Mouse (Mus musculus) megakaryocyte-erythroid progenitor cell, adult 5-6 weeks (primary cell): Measurements from ENCODE around the gene Napsa. TPM values are rescaled to one million over a fixed set of nuclear protein-coding genes. Genes with fewer than 3 reads are reported as not detected.

Experiments used
- ATAC-seq: replicated peaks from 2 replicates; pipeline ENCODE4 v1.8.0; 2016; ENCODE audit warnings: mild to moderate bottlenecking, inconsistent platforms; ENCODE audit not compliant: severe bottlenecking, poor library complexity, low FRiP score, low TSS enrichment
- total RNA-seq, 2 experiments: library from RNA; stranded (forward) in 1 of 2; stranded (reverse) in 1 of 2; fragments of 200-1000, 215-1000 nt in 1 of 2; fragments of >200 nt in 1 of 2; fragmentation: Nextera tagmentation in 1 of 2; gene quantifications; 2 replicates each; pipeline ENCODE4 v1.2.3; 2014 to 2017

Gene Napsa
- total RNA-seq, 2 experiments from 2014 or later: 2.0 to 5.3 TPM

GRCm38 (mm10) chr7:44537009-44537408 lies 35.2 kb upstream of the Napsa start:
- no peak for ATAC-seq

DNA sequence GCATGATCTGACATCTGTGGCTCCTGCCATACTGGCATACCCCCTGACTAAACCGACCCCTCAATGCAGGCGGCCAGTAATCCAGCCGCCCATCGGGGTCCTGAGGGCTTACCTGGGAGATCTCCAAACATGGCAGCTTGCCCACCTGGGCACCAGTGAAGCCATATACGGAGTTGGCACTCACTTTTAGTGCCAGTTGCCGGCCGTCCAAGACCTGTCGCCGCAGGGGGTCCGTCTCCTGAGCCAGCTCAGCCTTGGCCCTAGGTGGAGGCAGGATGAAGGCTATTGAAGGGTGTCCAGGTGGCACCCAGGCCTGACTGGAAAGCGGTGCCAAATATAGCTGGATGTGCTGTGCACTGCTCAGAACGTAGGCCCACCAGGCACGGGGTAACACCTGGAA lies 34.7 kb upstream of the Napsa start:
- ATAC-seq: no peak

GRCm38 (mm10) chr7:44538756-44539624 lies 33.2 kb upstream of the Napsa start:
- no peak for ATAC-seq

GRCm38 (mm10) chr7:44542555-44542954 lies 29.6 kb upstream of the Napsa start:
- ATAC-seq: no peak

DNA sequence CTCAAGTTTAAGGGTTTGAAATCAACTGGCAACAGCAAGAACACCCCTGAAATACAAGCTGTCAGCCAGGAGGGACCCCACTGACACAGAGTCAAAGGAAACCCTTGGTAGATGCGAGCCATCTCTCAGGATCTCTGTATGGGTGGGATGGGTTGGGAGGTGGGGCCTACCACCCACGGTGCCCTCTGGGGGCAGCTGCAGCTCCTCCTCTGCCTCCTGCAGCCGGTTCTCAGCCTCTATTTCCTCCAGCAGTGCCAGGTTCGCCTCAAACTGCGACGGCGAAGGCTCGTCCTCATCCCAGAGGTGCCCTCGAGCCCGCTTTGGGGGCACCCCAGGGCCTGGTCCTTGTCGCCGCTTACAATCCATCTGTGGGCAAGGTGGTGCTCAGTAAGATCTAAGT lies 29.1 kb upstream of the Napsa start:
- ATAC-seq: no peak

DNA sequence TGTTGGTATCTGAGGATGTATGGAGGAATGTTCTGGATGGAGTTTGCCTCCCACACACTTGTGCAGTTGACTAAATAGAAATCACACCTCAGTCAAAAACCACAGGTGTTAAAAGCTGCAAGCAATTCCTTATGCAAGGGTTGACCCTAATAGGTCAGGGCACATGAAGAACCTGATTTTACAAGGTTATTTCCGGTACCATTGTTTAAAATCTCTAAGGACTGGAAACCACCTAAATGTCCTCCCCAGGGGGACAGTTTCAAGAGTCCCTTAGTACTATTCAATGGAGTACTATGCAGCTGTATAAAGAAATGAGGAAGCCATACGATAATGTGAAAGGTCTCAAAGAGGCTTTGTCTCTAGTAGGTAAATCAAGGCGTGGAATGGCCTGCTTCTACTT lies 25.9 kb upstream of the Napsa start:
- ATAC-seq: no peak

GRCm38 (mm10) chr7:44547041-44547440 lies 25.1 kb upstream of the Napsa start:
- ATAC-seq: no peak

DNA sequence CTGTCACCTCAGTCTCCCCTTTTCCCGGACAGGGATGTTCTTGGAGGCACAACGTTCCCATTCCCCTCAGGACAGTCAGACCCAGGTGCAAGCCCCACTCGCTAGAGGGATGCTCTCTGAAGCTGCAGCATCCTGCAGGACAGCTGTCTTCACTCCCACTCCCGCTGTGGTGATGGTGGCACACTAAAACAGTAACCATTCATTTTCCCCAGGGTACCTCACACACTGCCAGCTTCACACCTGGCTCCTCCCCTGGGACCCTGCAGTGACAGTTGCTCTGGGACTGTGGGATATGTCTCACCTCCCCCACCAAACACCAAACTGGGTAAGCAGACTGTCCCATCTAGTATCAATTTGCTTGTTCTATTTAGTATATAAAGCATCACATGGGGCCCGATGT lies 24.5 kb upstream of the Napsa start:
- ATAC-seq: no peak

GRCm38 (mm10) chr7:44548497-44549087 lies 23.6 kb upstream of the Napsa start, which contains the start of gene Pold1:
Gene Pold1 (minus strand): TSS chr7:44548849.
- ATAC-seq: peak; percentile 86

DNA sequence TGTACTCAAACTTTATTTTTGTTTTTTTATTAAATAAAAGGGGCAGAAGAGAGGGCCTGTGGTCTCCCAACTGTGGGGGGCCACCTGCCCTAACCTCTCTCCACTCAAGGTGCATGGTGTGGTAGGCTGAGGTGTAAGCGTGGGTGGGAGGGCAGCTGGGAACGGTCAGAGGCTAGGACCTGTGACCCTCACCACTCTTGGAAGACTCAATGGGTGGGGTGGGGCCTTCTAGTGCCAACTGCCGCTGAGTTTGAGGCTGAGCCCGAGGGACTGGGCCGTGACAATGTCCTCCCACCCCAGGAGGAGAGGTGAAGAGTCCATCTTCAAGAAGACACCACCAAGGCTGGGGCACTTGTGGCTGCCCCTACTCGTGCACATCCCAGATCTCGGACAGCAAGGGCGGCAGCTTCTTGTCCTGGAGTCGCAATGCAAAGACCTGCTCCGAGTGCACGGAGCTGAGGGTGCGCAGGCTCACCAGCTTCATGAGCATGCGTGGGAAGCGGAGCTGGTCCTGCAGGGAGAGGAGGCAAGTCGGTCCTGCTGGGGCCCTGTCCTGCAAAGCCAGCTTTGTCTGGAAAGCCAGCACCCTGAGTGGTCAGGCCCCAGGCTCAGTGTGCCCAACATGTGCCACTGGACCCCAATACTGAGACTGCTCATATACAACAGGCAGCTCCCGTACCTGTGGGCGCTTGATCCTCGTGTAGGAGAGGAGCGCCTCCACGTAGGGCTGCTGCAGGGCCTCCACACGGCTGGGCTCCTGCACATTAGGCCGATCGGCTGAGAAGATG lies 22.4 kb upstream of the Napsa start:
- no peak for ATAC-seq

- no peak for ATAC-seq
Observed at GRCm38 (mm10) chr7:44550409-44550678, 21.8 kb upstream of the Napsa start.

DNA sequence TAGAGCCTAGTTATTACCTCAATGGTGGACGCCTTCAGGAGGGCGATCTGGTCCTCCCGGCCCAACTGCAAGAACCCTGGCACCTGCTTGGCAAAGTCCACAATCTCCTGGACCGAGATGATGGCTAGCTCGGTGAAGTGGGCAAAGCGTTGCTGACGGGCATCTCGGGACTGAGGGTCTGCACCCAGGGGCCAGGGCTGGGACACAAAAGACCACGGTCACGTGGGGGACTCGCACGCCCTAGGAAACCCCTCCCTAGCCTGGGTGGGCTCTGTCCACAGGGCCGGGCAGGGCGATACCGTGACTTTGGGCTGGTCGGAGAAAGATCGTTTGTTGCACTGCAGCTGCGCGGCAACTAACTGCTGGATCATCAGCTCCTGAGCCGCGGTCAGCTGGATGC lies 20.9 kb upstream of the Napsa start:
- no peak for ATAC-seq

DNA sequence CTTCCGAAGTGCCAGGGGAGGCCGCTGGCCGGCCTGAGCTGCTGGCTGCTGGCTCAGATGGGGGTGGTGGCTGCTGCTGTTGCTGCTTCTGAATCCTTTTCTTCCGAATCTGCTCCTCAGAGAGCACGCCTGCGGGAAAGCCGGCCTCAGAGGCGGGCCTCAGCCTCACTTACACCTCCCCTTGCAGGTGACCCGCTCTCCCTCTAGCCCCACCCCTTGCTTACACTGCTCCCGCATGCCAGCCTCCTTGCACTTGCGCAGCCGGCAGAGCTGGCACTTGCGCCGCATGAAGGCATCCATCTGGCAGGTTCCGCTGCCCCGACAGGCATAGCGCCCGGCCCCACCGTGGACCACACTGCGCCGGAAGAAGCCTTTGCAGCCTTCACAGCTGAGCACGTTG lies 20.4 kb upstream of the Napsa start:
- ATAC-seq: no peak

- ATAC-seq: no peak
Observed at GRCm38 (mm10) chr7:44552141-44552908, 19.9 kb upstream of the Napsa start.

GRCm38 (mm10) chr7:44553196-44553764 lies 18.9 kb upstream of the Napsa start:
- ATAC-seq: peak; percentile 60

DNA sequence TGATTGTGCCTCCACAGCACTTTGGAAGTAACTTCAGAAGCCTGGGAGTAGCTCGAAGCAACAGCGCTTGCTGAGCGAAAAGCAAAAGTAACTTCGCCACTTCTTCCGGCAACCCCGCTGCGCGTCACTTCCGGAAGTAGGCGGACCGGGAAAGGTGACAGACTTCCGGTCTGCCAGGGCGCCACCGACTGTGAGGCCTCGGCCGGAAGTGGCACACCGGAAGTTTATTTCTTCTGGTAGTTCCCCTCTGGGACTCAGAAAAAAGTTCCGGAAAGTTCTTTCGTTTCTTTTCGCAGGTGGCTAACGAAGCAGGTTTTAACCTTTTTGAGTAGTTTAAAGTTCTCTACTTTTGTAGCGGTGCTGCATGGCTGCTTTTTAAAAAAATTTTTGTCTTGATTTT lies 18.4 kb upstream of the Napsa start, which contains the start of gene Nr1h2:
TSS of gene Nr1h2 (minus strand) at position 126 of the 400 bp plus-strand sequence.
- peak; percentile 79 for ATAC-seq

DNA sequence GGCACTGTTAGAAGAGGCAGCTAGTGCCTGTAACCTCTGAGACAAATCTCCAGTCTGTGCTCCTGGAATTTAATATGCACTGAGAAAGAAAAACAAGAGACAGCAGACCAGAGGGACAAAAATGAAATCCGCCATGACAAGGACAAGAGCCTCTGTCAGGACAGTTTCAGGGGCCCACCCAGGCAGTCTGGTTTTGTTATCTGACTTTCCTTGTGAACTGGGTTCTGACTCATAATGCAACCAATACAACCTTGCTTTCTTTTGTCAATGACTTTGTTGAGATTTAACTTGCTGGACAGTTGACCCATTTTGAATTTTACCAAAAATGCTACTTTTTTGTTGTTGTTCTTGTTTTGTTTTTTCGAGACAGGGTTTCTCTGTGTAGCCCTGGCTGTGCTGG lies 14.6 kb upstream of the Napsa start:
- no peak for ATAC-seq

GRCm38 (mm10) chr7:44560435-44561400 lies 11.5 kb upstream of the Napsa start:
- peak; percentile 78 for ATAC-seq
